Mouse (Mus musculus) neural tube, embryonic 11.5 days (tissue): Measurements from ENCODE around the gene Gpr84. TPM values are rescaled to one million over a fixed set of nuclear protein-coding genes. Genes with fewer than 3 reads are reported as not detected.
A peak's percentile ranks its signal among the peaks of the same experiment; 100 is the strongest.

Source experiments
- ATAC-seq: fragments of 200-750 bp; cut with Nextera tagmentation; 2 replicates; pipeline ENCODE4 v1.8.0; 2017; ENCODE audit warnings: moderate number of reproducible peaks, mild to moderate bottlenecking, moderate TSS enrichment, moderate library complexity; ENCODE audit not compliant: insufficient read depth, low FRiP score, low TSS enrichment
- DNase-seq: peaks from one replicate; pipeline ENCODE4 v3.0.0-alpha.2; 2015; ENCODE audit warnings: low spot score
- H3K27ac ChIP-seq: fragments of 300-500 bp; sonication (generic); 2 replicates; pipeline ENCODE4 v1.5.1; 2014; ENCODE audit warnings: low read depth, mild to moderate bottlenecking, low read length
- H3K27me3 ChIP-seq: fragments of 300-500 bp; sonication (generic); 2 replicates; pipeline ENCODE4 v1.6.1; 2014; ENCODE audit warnings: mild to moderate bottlenecking, low read length, mixed read lengths; ENCODE audit not compliant: control insufficient read depth, insufficient read depth
- H3K36me3 ChIP-seq: fragments of 300-500 bp; sonication (generic); 2 replicates; pipeline ENCODE4 v1.6.1; 2014; ENCODE audit warnings: mild to moderate bottlenecking, low read length, moderate library complexity, mixed read lengths; ENCODE audit not compliant: control insufficient read depth, insufficient read depth
- H3K4me1 ChIP-seq: fragments of 300-500 bp; sonication (generic); 2 replicates; pipeline ENCODE4 v1.6.1; 2014; ENCODE audit warnings: low read length, mixed read lengths; ENCODE audit not compliant: control insufficient read depth, insufficient read depth
- H3K4me2 ChIP-seq: fragments of 300-500 bp; sonication (generic); 2 replicates; pipeline ENCODE4 v1.6.1; 2014; ENCODE audit warnings: low read depth, mild to moderate bottlenecking, moderate library complexity
- H3K4me3 ChIP-seq: fragments of 300-500 bp; sonication (generic); 2 replicates; pipeline ENCODE4 v1.5.1; 2014; ENCODE audit warnings: low read depth, low read length
- H3K9ac ChIP-seq: fragments of 300-500 bp; sonication (generic); 2 replicates; pipeline ENCODE4 v1.6.1; 2014; ENCODE audit warnings: mild to moderate bottlenecking, low read length
- H3K9me3 ChIP-seq: fragments of 300-500 bp; sonication (generic); 2 replicates; pipeline ENCODE4 v1.6.1; 2016; ENCODE audit warnings: low read length; ENCODE audit not compliant: control insufficient read depth
- WGBS: fragments of 180-500 bp; shearing (Covaris S2); extraction: QIAGEN DNeasy Blood & Tissue Kit; methylation state at CpG from one replicate; pipeline ENCODE4 v1.1.7; 2014; 5-methylcytosine and 5-hydroxymethylcytosine counted together
- polyA plus RNA-seq: library from polyadenylated mRNA; unstranded; fragments of >200 nt; fragmentation: Nextera tagmentation; extraction: Ambion mirVana; gene quantifications from 2 replicates; pipeline ENCODE4 v1.2.1, GENCODE M21; 2014

Gene Gpr84
- polyA plus RNA-seq, 1 experiment from 2014 or later, result 0.34 TPM

GRCm38 (mm10) chr15:103315979-103316776 lies 5.8 kb upstream of the Gpr84 start:
- H3K36me3 ChIP-seq, result peaks cover 3% of the 10 kb centered on the region
- 93% methylated on average over 10 of the region's 10 CpGs for WGBS

GRCm38 (mm10) chr15:103315011-103315502 lies 4.6 kb upstream of the Gpr84 start:
- 4% methylated on average over 18 of the region's 18 CpGs for WGBS
- Histone ChIP-seq H3K27ac (0 out of 2 replicates have a peak overlapping the region, but pooled peaks have one; percentile 9), H3K4me1 (peaks cover 13% of the 10 kb centered on the region), H3K36me3 (peaks cover 3% of the 10 kb centered on the region), H3K4me3 (peak overlapping the region; percentile 14), H3K9me3 (no peaks in the 10 kb centered on the region), H3K27me3 (no peaks in the 10 kb centered on the region), H3K9ac (no peak overlapping the region; the same call in 1 of the 2 replicates), H3K4me2 (peak overlapping the region; percentile 45)
- peak; percentile 81 for ATAC-seq
- peak; percentile 90 for DNase-seq

More at GRCm38 (mm10) chr15:103315979-103316776, 5.8 kb upstream of the Gpr84 start:
- Histone ChIP-seq H3K4me1 (peaks cover 13% of the 10 kb centered on the region), H3K4me2 (no peak overlapping the region), H3K27ac (no peak overlapping the region; the same call in 1 of the 2 replicates), H3K9ac (no peak overlapping the region), H3K4me3 (no peak overlapping the region), H3K27me3 (no peaks in the 10 kb centered on the region), H3K9me3 (no peaks in the 10 kb centered on the region)
- no peak for DNase-seq
- no peak for ATAC-seq

- Histone ChIP-seq H3K36me3 (peaks cover 3% of the 10 kb centered on the region), H3K4me1 (peaks cover 13% of the 10 kb centered on the region), H3K27me3 (no peaks in the 10 kb centered on the region), H3K27ac (no peak overlapping the region), H3K4me2 (peak overlapping the region; percentile 45), H3K4me3 (peak overlapping the region; percentile 14), H3K9me3 (no peaks in the 10 kb centered on the region), H3K9ac (peak overlapping the region; percentile 52)
- no peak; the same call in 1 of the 2 replicates for ATAC-seq
- 33% methylated on average over 22 of the region's 22 CpGs for WGBS
- no peak for DNase-seq
Observed at GRCm38 (mm10) chr15:103314181-103314580, 3.8 kb upstream of the Gpr84 start.

- Histone ChIP-seq H3K36me3 (peaks cover 3% of the 10 kb centered on the region), H3K4me3 (no peak overlapping the region; the same call in 1 of the 2 replicates), H3K27me3 (0 out of 2 replicates have a peak, but pooled peaks cover 2% of the 10 kb centered on the region), H3K9me3 (no peaks in the 10 kb centered on the region), H3K4me2 (peak overlapping the region; percentile 45), H3K4me1 (peaks cover 14% of the 10 kb centered on the region), H3K9ac (no peak overlapping the region), H3K27ac (no peak overlapping the region)
- WGBS, result 9% methylated on average over 18 of the region's 18 CpGs
- peak; percentile 74 for DNase-seq
- no peak for ATAC-seq
Observed at GRCm38 (mm10) chr15:103313495-103314095, 3.2 kb upstream of the Gpr84 start.

- Histone ChIP-seq H3K4me3 (no peak overlapping the region), H3K9ac (no peak overlapping the region), H3K4me2 (peak overlapping the region; percentile 19), H3K9me3 (no peaks in the 10 kb centered on the region), H3K4me1 (peaks cover 31% of the 10 kb centered on the region), H3K27ac (no peak overlapping the region), H3K27me3 (0 out of 2 replicates have a peak, but pooled peaks cover 2% of the 10 kb centered on the region), H3K36me3 (no peaks in the 10 kb centered on the region)
- WGBS, result 66% methylated on average over 26 of the region's 26 CpGs
- ATAC-seq, result no peak
- no peak for DNase-seq
Observed at GRCm38 (mm10) chr15:103308876-103309580, 1.4 kb downstream of the Gpr84 start.

GRCm38 (mm10) chr15:103308056-103308875 lies 2.1 kb downstream of the Gpr84 start:
- peaks cover 36% of the 10 kb centered on the region for H3K4me1 ChIP-seq
- no peak overlapping the region for H3K4me3 ChIP-seq
- H3K9ac ChIP-seq, result no peak overlapping the region
- ATAC-seq (no peak), DNase-seq (peak; percentile 19)
- no peak overlapping the region for H3K27ac ChIP-seq
- WGBS, result 46% methylated on average over 28 of the region's 28 CpGs
- peak overlapping the region; percentile 19 for H3K4me2 ChIP-seq
- H3K36me3 ChIP-seq, result no peaks in the 10 kb centered on the region
- H3K27me3 ChIP-seq, result 0 out of 2 replicates have a peak, but pooled peaks cover 2% of the 10 kb centered on the region
- H3K9me3 ChIP-seq, result no peaks in the 10 kb centered on the region

GRCm38 (mm10) chr15:103307125-103307524 lies 3.3 kb downstream of the Gpr84 start:
- Histone ChIP-seq H3K4me2 (no peak overlapping the region), H3K36me3 (no peaks in the 10 kb centered on the region), H3K4me3 (no peak overlapping the region), H3K27me3 (0 out of 2 replicates have a peak, but pooled peaks cover 2% of the 10 kb centered on the region), H3K4me1 (peaks cover 46% of the 10 kb centered on the region), H3K9me3 (no peaks in the 10 kb centered on the region), H3K27ac (peak overlapping the region; percentile 99), H3K9ac (no peak overlapping the region)
- 2% methylated on average over 7 of the region's 7 CpGs for WGBS
- DNase-seq, result peak; percentile 95
- no peak for ATAC-seq
